Mouse (Mus musculus): ENCODE results near the gene Dytn.

The Dytn gene

DNA sequence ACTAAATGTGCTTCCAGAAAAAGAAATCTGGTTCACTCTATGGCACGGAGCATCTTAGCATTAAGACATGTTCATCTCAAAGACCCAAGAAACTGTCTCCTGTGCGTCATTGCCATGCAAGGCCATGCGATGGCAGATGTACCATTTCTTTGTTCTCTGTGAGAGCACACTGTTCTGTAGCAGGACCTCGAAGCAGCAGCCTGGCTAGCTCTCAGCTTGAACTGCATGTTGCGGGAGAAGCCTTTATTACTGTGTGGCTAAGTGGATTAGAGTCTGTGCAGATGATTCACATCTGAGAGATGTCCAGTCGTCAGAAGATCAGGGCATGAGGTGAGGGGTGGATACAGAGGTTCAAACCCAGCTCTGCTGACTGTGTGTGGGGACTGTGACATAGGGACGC, 99.9 kb downstream of the Dytn start:
- ATAC-seq (ENCODE audit: insufficient number of reproducible peaks, low FRiP score, low TSS enrichment): no peak

- no peak for ATAC-seq (ENCODE audit: insufficient number of reproducible peaks, low FRiP score, low TSS enrichment)
Measured at GRCm38 (mm10) chr1:63579153-63579552, 107.6 kb downstream of the Dytn start.

DNA sequence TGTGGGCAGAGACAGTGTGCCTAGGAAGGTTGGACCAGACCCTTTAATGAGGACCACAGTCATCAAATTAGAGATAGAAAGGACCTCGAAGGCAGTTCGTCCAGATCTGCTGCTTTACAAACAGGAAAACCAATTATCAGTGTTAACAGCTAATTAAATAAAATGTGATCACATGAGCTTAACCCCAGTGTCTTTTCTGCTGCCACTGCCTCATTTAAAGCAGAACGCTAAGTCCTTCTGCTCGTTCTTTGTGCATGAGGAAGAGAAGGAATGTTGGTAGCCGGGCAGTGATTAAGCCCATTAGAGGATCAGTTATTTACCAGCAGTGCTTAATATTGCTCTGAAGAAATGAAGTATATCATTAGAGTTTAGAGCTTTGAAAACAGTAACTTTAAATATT, 109.9 kb downstream of the Dytn start:
- no peak for ATAC-seq (ENCODE audit: insufficient number of reproducible peaks, low FRiP score, low TSS enrichment)

- no peak for ATAC-seq (ENCODE audit: insufficient number of reproducible peaks, low FRiP score, low TSS enrichment)
Measured at GRCm38 (mm10) chr1:63573864-63574611, 112.7 kb downstream of the Dytn start.

DNA sequence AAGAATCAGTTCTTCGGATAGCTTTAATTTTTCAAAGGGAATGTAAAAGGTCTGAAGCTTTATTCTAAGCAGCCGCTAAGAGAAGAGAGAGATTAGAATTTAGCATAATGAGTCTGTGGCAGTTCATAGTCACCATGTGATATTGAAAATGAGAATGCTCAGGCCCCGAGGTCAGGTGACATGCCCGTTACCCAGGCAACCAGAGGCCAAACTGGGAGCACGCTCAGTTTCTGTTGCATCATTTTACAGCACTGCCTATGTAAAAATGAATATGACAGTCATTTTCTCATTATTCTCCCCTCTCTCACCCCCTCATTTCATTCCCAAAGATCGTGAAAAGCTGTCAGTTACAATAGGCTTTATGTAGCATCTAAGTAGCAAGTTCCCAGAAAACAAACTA, 113.3 kb downstream of the Dytn start:
- no peak for ATAC-seq (ENCODE audit: insufficient number of reproducible peaks, low FRiP score, low TSS enrichment)
